Mouse (Mus musculus) forebrain, postnatal 0 days (tissue): ENCODE measurements at regions not wholly inside any gene's neighbourhood (a gene's known extent, or its start where the extent isn't known, plus 50 kb on each side); places are given as distances from the start of the nearest gene placed in this dataset.
A peak's percentile ranks its signal among the peaks of the same experiment; 100 is the strongest.

Source experiments
- ATAC-seq: fragments of 200-750 bp; cut with Nextera tagmentation; 2 replicates; pipeline ENCODE4 v1.8.0; 2017; ENCODE audit warnings: mild to moderate bottlenecking, moderate library complexity
- DNase-seq: peaks from one replicate; pipeline ENCODE4 v3.0.0-alpha.2; 2015
- H3K27ac ChIP-seq: fragments of 300-500 bp; sonication (generic); 2 replicates; pipeline ENCODE4 v1.5.1; 2014; ENCODE audit warnings: low read depth, mild to moderate bottlenecking, antibody characterized with exemption, low read length, moderate library complexity, mixed read lengths
- H3K27me3 ChIP-seq: fragments of 300-500 bp; sonication (generic); 2 replicates; pipeline ENCODE4 v1.6.1; 2014; ENCODE audit warnings: mild to moderate bottlenecking, low read length, mixed read lengths; ENCODE audit not compliant: insufficient read depth
- H3K36me3 ChIP-seq: fragments of 300-500 bp; sonication (generic); 2 replicates; pipeline ENCODE4 v1.6.1; 2014; ENCODE audit warnings: mild to moderate bottlenecking, moderate library complexity; ENCODE audit not compliant: insufficient read depth
- H3K4me1 ChIP-seq: fragments of 300-500 bp; sonication (generic); 2 replicates; pipeline ENCODE4 v1.6.1; 2014; ENCODE audit warnings: antibody characterized with exemption; ENCODE audit not compliant: insufficient read depth
- H3K4me2 ChIP-seq: fragments of 300-500 bp; sonication (generic); 2 replicates; pipeline ENCODE4 v1.6.1; 2014; ENCODE audit warnings: low read depth, mild to moderate bottlenecking, moderate library complexity
- H3K4me3 ChIP-seq: fragments of 300-500 bp; sonication (generic); 2 replicates; pipeline ENCODE4 v1.5.1; 2014; ENCODE audit warnings: low read depth, low read length, mixed read lengths
- H3K9ac ChIP-seq: fragments of 300-500 bp; sonication (generic); 2 replicates; pipeline ENCODE4 v1.6.1; 2014; ENCODE audit warnings: mild to moderate bottlenecking
- H3K9me3 ChIP-seq: fragments of 300-500 bp; sonication (generic); 2 replicates; pipeline ENCODE4 v1.6.1; 2016; ENCODE audit warnings: low read length
- CTCF ChIP-seq: sonication (generic); IDR thresholded peaks from 2 replicates; pipeline ENCODE4 v1.5.1; 2016; ENCODE audit warnings: antibody characterized with exemption, control low read depth, low read depth
- WGBS: fragments of 180-500 bp; shearing (Covaris S2); extraction: QIAGEN DNeasy Blood & Tissue Kit; methylation state at CpG from one replicate; pipeline ENCODE4 v1.1.7; 2014; 5-methylcytosine and 5-hydroxymethylcytosine counted together

DNA sequence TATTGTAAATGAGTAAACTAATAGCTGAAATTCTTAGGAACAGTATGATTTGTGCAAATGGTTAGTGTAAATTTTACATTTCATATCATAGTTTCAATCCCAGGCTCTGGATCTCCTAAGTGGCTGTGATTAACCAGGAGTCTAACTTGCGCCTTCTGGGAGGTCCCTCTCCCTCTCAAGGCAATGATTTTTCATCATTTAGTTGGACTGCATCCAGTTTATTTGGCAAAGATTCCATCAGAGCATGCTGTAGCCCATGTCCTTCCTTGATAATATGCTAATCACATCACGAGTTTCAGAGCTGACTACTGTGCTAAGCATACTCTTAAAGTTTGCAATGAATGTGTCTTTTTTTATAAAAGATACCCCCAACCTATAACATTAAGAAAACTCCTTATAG, 541.0 kb upstream of the Adgrl4 start:
- no peak for ATAC-seq

GRCm38 (mm10) chr3:150910091-150910490, 527.6 kb upstream of the Adgrl4 start:
- no peak for TF ChIP-seq CTCF
- no peak overlapping the region for H3K4me3 ChIP-seq
- no peaks in the 10 kb centered on the region for H3K27me3 ChIP-seq
- ATAC-seq = no peak
- H3K27ac ChIP-seq = no peak overlapping the region
- H3K9me3 ChIP-seq = no peaks in the 10 kb centered on the region
- DNase-seq = peak; percentile 13
- WGBS = 76% methylated on average over 2 of the region's 2 CpGs
- no peak overlapping the region for H3K9ac ChIP-seq
- H3K36me3 ChIP-seq = no peaks in the 10 kb centered on the region
- H3K4me2 ChIP-seq = no peak overlapping the region
- H3K4me1 ChIP-seq = no peaks in the 10 kb centered on the region

More for the DNA sequence above, 541.0 kb upstream of the Adgrl4 start:
- H3K4me3 ChIP-seq = no peak overlapping the region
- DNase-seq = peak; percentile 3
- no peak for TF ChIP-seq CTCF
- H3K27me3 ChIP-seq = no peaks in the 10 kb centered on the region
- H3K9me3 ChIP-seq = no peaks in the 10 kb centered on the region
- H3K36me3 ChIP-seq = no peaks in the 10 kb centered on the region
- H3K4me2 ChIP-seq = no peak overlapping the region
- no peaks in the 10 kb centered on the region for H3K4me1 ChIP-seq
- 59% methylated on average over 2 of the region's 2 CpGs for WGBS
- H3K9ac ChIP-seq = no peak overlapping the region
- H3K27ac ChIP-seq = no peak overlapping the region

- Histone ChIP-seq H3K27ac (no peak overlapping the region), H3K9ac (no peak overlapping the region), H3K4me3 (no peak overlapping the region), H3K36me3 (no peaks in the 10 kb centered on the region), H3K9me3 (no peaks in the 10 kb centered on the region), H3K4me2 (no peak overlapping the region), H3K4me1 (no peaks in the 10 kb centered on the region), H3K27me3 (no peaks in the 10 kb centered on the region)
- WGBS = 60% methylated on average over 1 of the region's 1 CpGs
- TF ChIP-seq CTCF = no peak
- ATAC-seq (no peak), DNase-seq (peak; percentile 16)
Measured at GRCm38 (mm10) chr3:150954897-150955296, 482.8 kb upstream of the Adgrl4 start.

- no peak for ATAC-seq
- H3K9me3 ChIP-seq = no peaks in the 10 kb centered on the region
- no peak overlapping the region for H3K4me3 ChIP-seq
- no peak overlapping the region for H3K9ac ChIP-seq
- no peak for TF ChIP-seq CTCF
- H3K27me3 ChIP-seq = no peaks in the 10 kb centered on the region
- WGBS = 52% methylated on average over 2 of the region's 2 CpGs
- no peaks in the 10 kb centered on the region for H3K36me3 ChIP-seq
- H3K27ac ChIP-seq = no peak overlapping the region
- H3K4me2 ChIP-seq = no peak overlapping the region
- no peaks in the 10 kb centered on the region for H3K4me1 ChIP-seq
- DNase-seq = no peak
Measured at GRCm38 (mm10) chr3:150999652-151000051, 438.0 kb upstream of the Adgrl4 start.

DNA sequence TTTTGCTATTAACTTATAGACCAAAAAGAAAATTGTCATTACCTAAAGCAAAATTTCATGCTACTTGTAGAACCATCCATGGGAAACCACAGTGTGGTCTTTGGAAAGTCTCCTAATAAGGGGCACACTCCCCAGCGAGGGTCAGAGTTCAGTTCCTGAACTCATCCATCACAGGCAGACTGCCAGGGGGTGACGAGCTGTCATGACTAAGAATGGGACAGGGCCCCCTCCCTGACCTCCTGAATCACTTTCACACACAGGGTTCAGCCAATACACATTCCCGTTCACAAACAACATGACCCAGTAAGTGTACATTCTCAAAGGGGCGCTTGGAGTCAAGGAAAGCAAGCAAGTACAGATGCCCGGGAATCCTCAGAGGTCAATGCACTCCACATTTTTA, 437.5 kb upstream of the Adgrl4 start:
- ATAC-seq (no peak), DNase-seq (no peak)
- Histone ChIP-seq H3K27me3 (no peaks in the 10 kb centered on the region), H3K4me3 (no peak overlapping the region), H3K4me2 (no peak overlapping the region), H3K36me3 (no peaks in the 10 kb centered on the region), H3K9me3 (no peaks in the 10 kb centered on the region), H3K27ac (no peak overlapping the region), H3K4me1 (no peaks in the 10 kb centered on the region), H3K9ac (no peak overlapping the region)
- WGBS = 39% methylated on average over 5 of the region's 5 CpGs
- TF ChIP-seq CTCF = no peak

GRCm38 (mm10) chr3:151001881-151002412, 435.7 kb upstream of the Adgrl4 start:
- Histone ChIP-seq H3K4me1 (no peaks in the 10 kb centered on the region), H3K27me3 (no peaks in the 10 kb centered on the region), H3K9me3 (no peaks in the 10 kb centered on the region), H3K27ac (no peak overlapping the region), H3K4me2 (no peak overlapping the region), H3K36me3 (no peaks in the 10 kb centered on the region), H3K4me3 (no peak overlapping the region), H3K9ac (no peak overlapping the region)
- ATAC-seq (0 out of 2 replicates have a peak, but pooled peaks have one; percentile 36), DNase-seq (peak; percentile 83)
- peak; percentile 80 for TF ChIP-seq CTCF
- 27% methylated on average over 6 of the region's 6 CpGs for WGBS

DNA sequence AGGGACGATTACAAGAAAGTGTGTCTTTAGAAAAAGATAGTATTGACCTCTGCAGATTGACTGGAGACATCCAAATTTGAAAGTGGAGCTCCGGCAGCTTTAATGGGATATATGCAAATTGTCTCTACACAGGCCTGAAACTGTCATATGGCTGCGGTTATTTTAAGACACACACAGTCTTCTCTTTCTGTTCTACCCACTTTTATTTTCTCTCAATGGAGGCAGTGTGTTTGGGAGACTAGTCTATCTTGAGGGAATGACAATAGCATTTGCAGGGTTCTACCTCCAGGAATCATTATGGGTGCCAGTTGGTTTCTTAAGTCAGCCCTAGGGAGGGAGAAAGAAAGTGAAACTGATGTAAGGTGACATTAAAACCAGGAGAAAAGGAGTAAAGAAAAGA, 434.2 kb upstream of the Adgrl4 start:
- Histone ChIP-seq H3K27me3 (no peaks in the 10 kb centered on the region), H3K9ac (no peak overlapping the region), H3K4me2 (no peak overlapping the region), H3K4me1 (no peaks in the 10 kb centered on the region), H3K4me3 (no peak overlapping the region), H3K36me3 (no peaks in the 10 kb centered on the region), H3K9me3 (no peaks in the 10 kb centered on the region), H3K27ac (0 out of 2 replicates have a peak overlapping the region, but pooled peaks have one; percentile 23)
- WGBS = 43% methylated on average over 3 of the region's 3 CpGs
- DNase-seq = peak; percentile 37
- ATAC-seq = peak; percentile 60
- TF ChIP-seq CTCF = no peak
